Mouse (Mus musculus) forebrain, embryonic 13.5 days (tissue): ENCODE results near the gene Tmod2. TPM values are rescaled to one million over a fixed set of nuclear protein-coding genes. Genes with fewer than 3 reads are reported as not detected.

ENCODE experiments used
- polyA plus RNA-seq: library from polyadenylated mRNA; unstranded; fragments of >200 nt; fragmentation: Nextera tagmentation; extraction: Ambion mirVana; gene quantifications from 2 replicates; pipeline ENCODE4 v1.2.1, GENCODE M21; 2015

The Tmod2 gene
- polyA plus RNA-seq, 1 experiment from 2014 or later = 143 TPM

Other genes starting within 250 kb of the Tmod2 start
- 139 and 157 TPM in 2 replicates for gene Mapk6, start 201.3 kb downstream of the Tmod2 start, polyA plus RNA-seq
- 44.2 and 44.5 TPM in 2 replicates for gene Leo1, start 169.8 kb downstream of the Tmod2 start, polyA plus RNA-seq
- 101 TPM in 2 replicates for gene Tmod3, start 51.7 kb downstream of the Tmod2 start, polyA plus RNA-seq
- 16.0 and 16.3 TPM in 2 replicates for gene Lysmd2, start 14.4 kb upstream of the Tmod2 start, polyA plus RNA-seq
- gene Scg3, start 72.7 kb upstream of the Tmod2 start, polyA plus RNA-seq = 89.4 and 106 TPM in 2 replicates
- 1.3 and 2.3 TPM in 2 replicates for gene Bmp5, start 164.0 kb upstream of the Tmod2 start, polyA plus RNA-seq